Mouse (Mus musculus): ENCODE data around the gene Mapk9. TPM values are rescaled to one million over a fixed set of nuclear protein-coding genes. Genes with fewer than 3 reads are reported as not detected.

Mapk9 gene
- polyA plus RNA-seq, 1 experiment from 2014 or later: 71.4 TPM

DNA sequence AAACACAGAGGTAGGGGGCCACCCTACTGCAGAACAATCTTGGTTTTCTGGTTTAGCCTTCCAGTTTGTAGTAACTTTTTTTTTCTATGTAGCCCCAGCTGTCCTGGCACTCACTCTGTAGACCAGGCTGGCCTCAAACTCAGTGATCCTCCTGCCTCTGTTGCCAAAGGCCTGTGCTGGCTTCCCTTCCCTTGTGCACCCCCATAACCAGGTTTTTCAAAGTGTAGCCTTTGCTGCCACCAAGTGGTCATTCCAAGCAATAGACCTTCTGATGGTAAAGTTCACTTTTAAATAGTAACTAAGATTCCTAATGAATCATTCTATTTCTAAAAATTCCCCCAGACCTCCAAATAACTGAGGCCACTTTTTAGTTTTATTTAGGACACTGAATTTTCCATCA is 23.2 kb downstream of the Mapk9 start:
- Histone ChIP-seq H3K4me3 (ENCODE audit: low read depth, low read length) (no peak overlapping the region), H3K36me3 (ENCODE audit: control insufficient read depth, insufficient read depth, low read length) (peaks cover 9% of the 10 kb centered on the region), H3K9me3 (replicated peaks; ENCODE audit: control insufficient read depth, low read length, poor library complexity, severe bottlenecking) (no peaks in the 10 kb centered on the region), H3K4me1 (ENCODE audit: control insufficient read depth, insufficient read depth, low read length) (no peaks in the 10 kb centered on the region), H3K9ac (ENCODE audit: low read depth, low read length) (no peak overlapping the region), H3K27me3 (ENCODE audit: control insufficient read depth, insufficient read depth, low read depth, low read length) (no peaks in the 10 kb centered on the region), H3K27ac (ENCODE audit: low read length) (no peak overlapping the region), H3K4me2 (ENCODE audit: low read length) (no peak overlapping the region)
- peak; percentile 66; the same call in 1 of the 2 replicates for ATAC-seq

DNA sequence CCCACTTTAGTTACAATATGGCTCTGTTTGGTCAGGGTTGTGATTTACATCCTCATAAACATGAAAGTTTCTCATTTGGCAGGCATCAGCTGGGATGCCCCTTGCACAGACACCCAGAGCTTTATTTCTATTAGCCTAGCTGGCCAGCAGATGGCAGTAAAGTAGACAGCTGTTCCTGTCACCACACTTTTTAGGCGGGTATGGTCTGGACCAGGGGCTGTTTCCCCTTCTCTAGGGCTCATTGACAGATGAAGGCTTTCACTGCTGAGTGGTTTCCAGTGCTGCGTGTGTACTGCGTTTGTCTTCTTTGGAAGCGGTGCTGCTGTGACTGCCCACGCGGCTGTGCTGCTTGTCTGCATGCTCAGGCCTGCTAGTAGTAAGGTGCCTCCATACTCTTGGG is 25.4 kb downstream of the Mapk9 start:
- Histone ChIP-seq H3K27ac (ENCODE audit: low read length) (no peak overlapping the region), H3K36me3 (ENCODE audit: control insufficient read depth, insufficient read depth, low read length) (peaks cover 9% of the 10 kb centered on the region), H3K4me2 (ENCODE audit: low read length) (no peak overlapping the region), H3K9me3 (replicated peaks; ENCODE audit: control insufficient read depth, low read length, poor library complexity, severe bottlenecking) (no peaks in the 10 kb centered on the region), H3K27me3 (ENCODE audit: control insufficient read depth, insufficient read depth, low read depth, low read length) (no peaks in the 10 kb centered on the region), H3K4me1 (ENCODE audit: control insufficient read depth, insufficient read depth, low read length) (no peaks in the 10 kb centered on the region), H3K9ac (ENCODE audit: low read depth, low read length) (no peak overlapping the region), H3K4me3 (ENCODE audit: low read depth, low read length) (no peak overlapping the region)
- WGBS: 67% methylated on average over 6 of the region's 6 CpGs
- peak; percentile 66; the same call in 1 of the 2 replicates for ATAC-seq

DNA sequence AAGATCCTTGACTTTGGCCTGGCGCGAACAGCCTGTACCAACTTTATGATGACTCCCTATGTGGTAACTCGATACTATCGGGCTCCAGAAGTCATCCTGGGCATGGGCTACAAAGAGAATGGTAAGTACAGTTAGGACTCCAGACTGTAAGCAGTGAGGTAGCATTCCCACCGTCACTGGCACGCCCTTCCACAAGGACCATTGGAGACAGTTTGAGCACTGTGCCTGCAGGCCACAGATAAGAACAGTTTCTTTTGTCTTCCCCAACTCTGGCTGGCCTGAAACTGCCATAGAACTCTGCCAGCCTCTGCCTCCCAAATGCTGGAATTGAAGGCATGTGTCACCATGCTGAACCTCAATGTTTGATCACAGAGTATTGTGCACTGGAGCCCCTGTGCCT is 26.2 kb downstream of the Mapk9 start:
- H3K27ac ChIP-seq (ENCODE audit: low read length): no peak overlapping the region
- H3K4me2 ChIP-seq (ENCODE audit: low read length): no peak overlapping the region
- no peak overlapping the region for H3K4me3 ChIP-seq (ENCODE audit: low read depth, low read length)
- no peak overlapping the region for H3K9ac ChIP-seq (ENCODE audit: low read depth, low read length)
- H3K4me1 ChIP-seq (ENCODE audit: control insufficient read depth, insufficient read depth, low read length): no peaks in the 10 kb centered on the region
- no peak for ATAC-seq
- no peaks in the 10 kb centered on the region for H3K9me3 ChIP-seq (replicated peaks; ENCODE audit: control insufficient read depth, low read length, poor library complexity, severe bottlenecking)
- peaks cover 9% of the 10 kb centered on the region for H3K36me3 ChIP-seq (ENCODE audit: control insufficient read depth, insufficient read depth, low read length)
- WGBS: 90% methylated on average over 6 of the region's 6 CpGs
- no peaks in the 10 kb centered on the region for H3K27me3 ChIP-seq (ENCODE audit: control insufficient read depth, insufficient read depth, low read depth, low read length)

DNA sequence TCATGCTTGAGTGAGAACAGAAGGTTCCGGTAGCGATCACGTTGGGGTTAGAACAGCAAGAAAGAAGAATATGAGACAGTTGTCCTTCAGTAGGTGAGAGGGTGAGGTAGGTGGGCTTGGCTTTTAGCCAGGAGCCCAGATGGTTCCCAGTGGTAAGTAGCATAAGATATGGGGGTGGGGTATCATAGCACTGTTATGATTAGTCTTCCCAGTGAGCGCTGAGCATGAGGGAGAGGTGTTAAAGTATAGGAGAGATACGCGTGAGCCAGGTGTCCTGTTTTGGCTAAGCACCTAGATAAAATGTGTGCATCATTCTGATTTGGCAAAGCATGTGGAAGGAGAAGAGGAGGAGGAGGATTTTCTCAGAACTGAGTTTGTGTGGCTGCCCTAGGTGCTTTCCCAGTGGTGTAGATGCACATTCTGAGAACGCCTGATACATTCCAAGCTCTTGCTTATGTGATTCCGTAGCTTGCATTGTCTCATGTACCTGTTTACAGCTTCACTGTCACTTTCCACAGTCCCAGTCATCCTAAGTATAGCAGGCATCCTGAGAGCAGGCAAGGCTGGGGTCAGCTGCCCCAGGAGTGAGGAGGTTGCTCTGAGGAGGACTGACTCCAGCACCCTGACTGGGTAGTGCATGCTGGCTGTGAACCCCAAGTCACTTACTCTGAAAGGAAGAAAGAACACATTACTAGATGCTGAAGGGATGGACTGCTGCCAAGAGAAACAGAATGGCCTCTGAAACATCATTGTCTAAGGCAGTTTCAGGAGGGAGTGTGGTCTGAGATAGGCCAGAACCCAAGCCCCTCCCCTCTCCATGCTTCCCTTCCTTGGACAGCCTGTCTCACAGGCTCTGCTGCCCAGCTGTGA is 30.6 kb downstream of the Mapk9 start:
- no peak overlapping the region for H3K4me3 ChIP-seq (ENCODE audit: low read depth, low read length)
- no peak overlapping the region for H3K4me2 ChIP-seq (ENCODE audit: low read length)
- WGBS: 86% methylated on average over 8 of the region's 8 CpGs

DNA sequence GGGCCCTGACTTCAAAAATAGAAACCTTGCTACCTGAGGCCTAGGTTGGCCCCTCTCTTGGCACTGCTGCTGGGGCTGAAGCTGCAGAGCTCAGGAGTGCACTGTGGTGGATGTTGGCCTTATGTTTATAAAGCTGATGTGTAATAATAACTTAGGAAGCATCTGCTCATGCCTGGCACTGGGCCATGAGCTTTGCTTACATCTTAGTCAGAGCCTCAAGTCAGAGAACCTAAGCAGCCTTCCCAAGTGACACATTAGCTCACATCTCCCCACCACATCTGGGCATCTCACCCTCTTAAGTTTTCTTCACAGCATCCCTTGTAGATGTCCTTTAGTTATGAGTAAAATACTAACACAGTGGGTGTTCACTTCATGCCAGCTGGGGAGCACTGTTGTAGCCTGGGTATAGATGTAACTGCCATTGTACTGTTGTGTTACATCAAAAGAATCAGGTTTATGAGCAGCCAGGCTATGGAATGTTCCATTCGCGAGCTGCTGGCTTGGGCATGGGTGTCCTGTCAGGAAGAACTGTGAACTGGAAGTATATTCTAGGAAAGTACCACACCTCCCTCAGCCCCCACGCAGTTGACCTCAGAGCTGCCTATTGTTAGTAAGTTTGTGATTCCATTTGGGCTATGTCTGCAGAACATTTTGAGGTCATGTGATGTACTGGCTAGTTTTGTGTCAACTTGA is 33.5 kb downstream of the Mapk9 start:
- ATAC-seq: no peak
- Histone ChIP-seq H3K9me3 (replicated peaks; ENCODE audit: control insufficient read depth, low read length, poor library complexity, severe bottlenecking) (no peaks in the 10 kb centered on the region), H3K27ac (ENCODE audit: low read length) (no peak overlapping the region), H3K27me3 (ENCODE audit: control insufficient read depth, insufficient read depth, low read depth, low read length) (no peaks in the 10 kb centered on the region), H3K36me3 (ENCODE audit: control insufficient read depth, insufficient read depth, low read length) (peaks cover 7% of the 10 kb centered on the region; the same call in 1 of the 2 replicates), H3K4me3 (ENCODE audit: low read depth, low read length) (no peak overlapping the region), H3K9ac (ENCODE audit: low read depth, low read length) (no peak overlapping the region), H3K4me1 (ENCODE audit: control insufficient read depth, insufficient read depth, low read length) (no peaks in the 10 kb centered on the region), H3K4me2 (ENCODE audit: low read length) (no peak overlapping the region)
- WGBS: 97% methylated on average over 3 of the region's 3 CpGs

More for the DNA sequence above, 30.6 kb downstream of the Mapk9 start:
- Histone ChIP-seq H3K27me3 (ENCODE audit: control insufficient read depth, insufficient read depth, low read depth, low read length) (no peaks in the 10 kb centered on the region), H3K9ac (ENCODE audit: low read depth, low read length) (no peak overlapping the region), H3K4me1 (ENCODE audit: control insufficient read depth, insufficient read depth, low read length) (no peaks in the 10 kb centered on the region), H3K27ac (ENCODE audit: low read length) (no peak overlapping the region), H3K36me3 (ENCODE audit: control insufficient read depth, insufficient read depth, low read length) (peaks cover 14% of the 10 kb centered on the region), H3K9me3 (replicated peaks; ENCODE audit: control insufficient read depth, low read length, poor library complexity, severe bottlenecking) (no peaks in the 10 kb centered on the region)
- no peak for ATAC-seq

DNA sequence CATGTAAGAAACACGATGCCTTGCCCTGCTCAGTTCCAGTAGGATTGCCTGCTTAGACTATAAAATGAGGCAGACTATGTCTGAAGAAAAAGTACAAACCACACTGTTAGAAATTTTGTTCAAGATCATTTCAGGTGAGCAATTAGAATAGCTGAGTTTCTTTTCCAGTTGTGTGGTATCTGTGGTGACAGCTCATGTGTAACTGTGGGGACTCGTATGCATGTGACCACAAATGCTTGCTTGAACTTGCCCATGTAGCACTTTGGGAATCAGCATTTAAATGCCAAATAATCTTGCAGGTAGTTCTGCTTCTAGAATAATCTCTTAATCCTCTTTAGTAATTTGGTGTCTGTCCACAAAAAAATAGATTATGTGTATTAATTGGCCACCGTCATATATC is 36.8 kb downstream of the Mapk9 start:
- Histone ChIP-seq H3K36me3 (ENCODE audit: control insufficient read depth, insufficient read depth, low read length) (peaks cover 5% of the 10 kb centered on the region; the same call in 1 of the 2 replicates), H3K4me2 (ENCODE audit: low read length) (no peak overlapping the region), H3K4me3 (ENCODE audit: low read depth, low read length) (no peak overlapping the region), H3K27ac (ENCODE audit: low read length) (no peak overlapping the region), H3K9me3 (replicated peaks; ENCODE audit: control insufficient read depth, low read length, poor library complexity, severe bottlenecking) (no peaks in the 10 kb centered on the region), H3K4me1 (ENCODE audit: control insufficient read depth, insufficient read depth, low read length) (no peaks in the 10 kb centered on the region), H3K27me3 (ENCODE audit: control insufficient read depth, insufficient read depth, low read depth, low read length) (no peaks in the 10 kb centered on the region), H3K9ac (ENCODE audit: low read depth, low read length) (no peak overlapping the region)
- WGBS: 90% methylated on average over 3 of the region's 3 CpGs
- no peak for ATAC-seq

DNA sequence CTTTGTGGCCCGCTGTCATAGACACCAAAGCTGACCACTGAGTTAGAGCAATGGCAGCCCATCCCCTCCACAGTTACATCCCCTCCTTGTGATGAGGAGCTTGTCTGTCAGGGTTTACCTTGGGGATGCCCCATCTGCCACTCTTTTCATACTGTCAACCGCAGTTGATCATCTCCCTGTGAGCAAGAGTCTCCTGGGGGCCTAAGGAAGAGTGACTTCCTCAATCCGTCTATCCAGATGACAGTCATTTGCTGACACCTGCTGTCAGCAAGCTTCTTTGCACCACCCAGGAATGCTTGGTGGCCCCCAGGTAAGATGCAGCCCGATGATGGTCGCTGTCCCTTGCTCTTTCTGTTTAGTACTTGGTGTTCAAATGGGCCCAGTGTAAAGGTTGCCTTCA is 41.9 kb downstream of the Mapk9 start:
- no peaks in the 10 kb centered on the region for H3K27me3 ChIP-seq (ENCODE audit: control insufficient read depth, insufficient read depth, low read depth, low read length)
- no peak overlapping the region for H3K27ac ChIP-seq (ENCODE audit: low read length)
- WGBS: 73% methylated on average over 5 of the region's 5 CpGs
- H3K4me2 ChIP-seq (ENCODE audit: low read length): no peak overlapping the region
- ATAC-seq: no peak
- H3K36me3 ChIP-seq (ENCODE audit: control insufficient read depth, insufficient read depth, low read length): no peaks in the 10 kb centered on the region
- H3K9me3 ChIP-seq (replicated peaks; ENCODE audit: control insufficient read depth, low read length, poor library complexity, severe bottlenecking): no peaks in the 10 kb centered on the region
- H3K9ac ChIP-seq (ENCODE audit: low read depth, low read length): no peak overlapping the region
- H3K4me1 ChIP-seq (ENCODE audit: control insufficient read depth, insufficient read depth, low read length): no peaks in the 10 kb centered on the region
- H3K4me3 ChIP-seq (ENCODE audit: low read depth, low read length): no peak overlapping the region

DNA sequence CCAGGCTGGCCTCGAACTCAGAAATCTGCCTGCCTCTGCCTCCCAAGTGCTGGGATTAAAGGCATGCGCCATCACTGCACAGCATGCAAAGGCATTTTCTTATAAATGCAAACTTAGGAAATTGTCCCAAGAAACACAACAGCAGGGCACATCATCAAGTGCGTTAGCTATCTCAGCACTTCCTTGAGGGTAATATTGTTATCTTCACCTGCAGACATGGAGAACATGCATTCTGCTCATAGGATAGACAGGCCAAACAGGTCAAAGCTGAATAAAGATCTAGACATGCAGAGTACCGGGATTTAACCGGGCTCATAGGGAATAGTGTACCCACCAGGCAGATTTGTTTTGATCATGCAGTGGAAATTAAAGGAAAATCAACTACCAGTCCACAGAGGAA is 45.4 kb downstream of the Mapk9 start:
- H3K4me1 ChIP-seq (ENCODE audit: control insufficient read depth, insufficient read depth, low read length): no peaks in the 10 kb centered on the region
- 0 out of 2 replicates have a peak, but pooled peaks cover 2% of the 10 kb centered on the region for H3K9me3 ChIP-seq (replicated peaks; ENCODE audit: control insufficient read depth, low read length, poor library complexity, severe bottlenecking)
- no peaks in the 10 kb centered on the region for H3K36me3 ChIP-seq (ENCODE audit: control insufficient read depth, insufficient read depth, low read length)
- H3K27ac ChIP-seq (ENCODE audit: low read length): no peak overlapping the region
- H3K4me2 ChIP-seq (ENCODE audit: low read length): no peak overlapping the region
- H3K27me3 ChIP-seq (ENCODE audit: control insufficient read depth, insufficient read depth, low read depth, low read length): no peaks in the 10 kb centered on the region
- no peak overlapping the region for H3K9ac ChIP-seq (ENCODE audit: low read depth, low read length)
- no peak for ATAC-seq
- WGBS: 94% methylated on average over 5 of the region's 5 CpGs
- no peak overlapping the region for H3K4me3 ChIP-seq (ENCODE audit: low read depth, low read length)

DNA sequence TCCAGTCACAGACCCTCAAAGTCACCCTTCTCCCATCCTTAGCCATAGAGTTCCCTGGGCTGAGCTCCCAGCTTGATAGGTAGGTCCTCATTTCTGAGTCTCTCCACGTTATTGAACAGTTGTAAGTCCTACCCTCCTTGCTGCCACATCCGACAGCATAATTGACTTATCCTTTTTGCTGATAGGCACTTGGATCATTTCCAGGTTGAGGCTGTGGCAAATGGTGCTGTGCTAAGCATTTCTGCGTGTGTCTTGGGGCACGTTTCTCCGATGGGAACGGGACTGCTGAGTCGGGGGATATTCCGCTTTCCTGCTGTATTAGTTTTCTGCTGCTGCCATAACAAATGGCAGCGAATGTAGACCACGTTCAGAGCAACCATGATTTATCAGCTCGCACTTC is 47.3 kb downstream of the Mapk9 start:
- ATAC-seq: no peak
- Histone ChIP-seq H3K4me2 (ENCODE audit: low read length) (no peak overlapping the region), H3K9me3 (replicated peaks; ENCODE audit: control insufficient read depth, low read length, poor library complexity, severe bottlenecking) (peaks cover 3% of the 10 kb centered on the region; the same call in 1 of the 2 replicates), H3K27me3 (ENCODE audit: control insufficient read depth, insufficient read depth, low read depth, low read length) (no peaks in the 10 kb centered on the region), H3K27ac (ENCODE audit: low read length) (no peak overlapping the region), H3K9ac (ENCODE audit: low read depth, low read length) (no peak overlapping the region), H3K36me3 (ENCODE audit: control insufficient read depth, insufficient read depth, low read length) (no peaks in the 10 kb centered on the region), H3K4me1 (ENCODE audit: control insufficient read depth, insufficient read depth, low read length) (no peaks in the 10 kb centered on the region), H3K4me3 (ENCODE audit: low read depth, low read length) (no peak overlapping the region)
- 68% methylated on average over 11 of the region's 11 CpGs for WGBS

All from midbrain, embryonic 16.5 days (tissue).